Mouse (Mus musculus) C2C12 (cell line): ENCODE results near the gene Polr3b. TPM values are rescaled to one million over a fixed set of nuclear protein-coding genes. Genes with fewer than 3 reads are reported as not detected.

ENCODE experiments used
- H3K27me3 ChIP-seq: one replicate; pipeline ENCODE4 v1.6.1; 2011; ENCODE audit not compliant: control insufficient read depth, insufficient read depth, insufficient read length
- H3K36me3 ChIP-seq: one replicate; pipeline ENCODE4 v1.6.1; 2011; ENCODE audit not compliant: control insufficient read depth, insufficient read depth
- H3K4me3 ChIP-seq: one replicate; pipeline ENCODE4 v1.5.1; 2011; ENCODE audit warnings: mild to moderate bottlenecking, control low read depth; ENCODE audit not compliant: poor library complexity, insufficient read depth, severe bottlenecking
- H3K79me2 ChIP-seq: one replicate; pipeline ENCODE4 v1.6.1; 2011; ENCODE audit not compliant: control insufficient read depth, insufficient read depth
- H3K79me3 ChIP-seq: one replicate; pipeline ENCODE4 v1.6.1; 2011; ENCODE audit warnings: low read depth, control low read depth
- H3ac ChIP-seq: one replicate; pipeline ENCODE3; 2011; ENCODE audit warnings: low read depth; ENCODE audit not compliant: control insufficient read depth, insufficient read length
- CEBPB ChIP-seq: IDR thresholded peaks from one replicate; pipeline ENCODE4 v1.6.1; 2011; ENCODE audit warnings: low read depth, mild to moderate bottlenecking, control low read depth, moderate library complexity
- CTCF ChIP-seq: IDR thresholded peaks from one replicate; pipeline ENCODE4 v1.5.1; 2011; ENCODE audit not compliant: control insufficient read depth, insufficient read depth, insufficient read length
- FOSL1 ChIP-seq: IDR thresholded peaks from one replicate; pipeline ENCODE4 v1.8.0; 2011; ENCODE audit warnings: mild to moderate bottlenecking, low read length; ENCODE audit not compliant: poor library complexity, insufficient read depth, severe bottlenecking
- MAX ChIP-seq: IDR thresholded peaks from one replicate; pipeline ENCODE4 v1.6.1; 2011; ENCODE audit warnings: mild to moderate bottlenecking, control low read depth
- MYOD1 ChIP-seq: IDR thresholded peaks from one replicate; pipeline ENCODE4 v1.6.1; 2011; ENCODE audit warnings: low read depth; ENCODE audit not compliant: control insufficient read depth, insufficient read length
- MYOG ChIP-seq: IDR thresholded peaks from one replicate; pipeline ENCODE4 v1.6.1; 2011; ENCODE audit not compliant: control insufficient read depth, insufficient read length; ENCODE audit errors: extremely low read depth
- USF1 ChIP-seq: IDR thresholded peaks from one replicate; pipeline ENCODE4 v1.6.1; 2011; ENCODE audit warnings: low read depth, mild to moderate bottlenecking, control low read depth, moderate library complexity
- polyA plus RNA-seq: library from polyadenylated mRNA; unstranded; fragments of >200 nt; fragmentation: generic; extraction: Trizol; gene quantifications from one replicate; pipeline ENCODE4 v1.2.1, GENCODE M21; 2012; ENCODE audit warnings: missing spikeins

Polr3b gene
- polyA plus RNA-seq, 1 experiment, result 9.5 TPM

DNA sequence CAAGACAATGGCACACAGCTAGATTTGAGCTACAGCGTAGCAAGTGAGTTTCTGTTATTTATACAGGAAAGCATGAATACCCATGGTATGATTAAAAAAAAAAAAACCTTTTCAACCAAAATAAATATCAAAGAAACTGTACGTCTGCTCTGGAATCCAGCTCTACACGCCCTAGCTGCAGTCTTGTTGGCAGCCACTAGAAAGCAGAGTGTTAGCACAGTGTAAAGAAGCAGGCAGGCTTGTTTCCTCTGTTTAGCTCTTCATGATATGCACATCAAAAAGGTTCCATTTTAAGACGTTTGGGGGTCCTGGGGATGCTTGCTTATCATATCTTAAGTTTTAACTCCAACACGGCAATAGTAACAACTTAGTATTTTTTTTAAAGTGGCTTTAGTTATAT lies 89.8 kb downstream of the Polr3b start:
- no peaks in the 10 kb centered on the region for H3K79me3 ChIP-seq
- no peak overlapping the region for H3K4me3 ChIP-seq
- peaks cover 44% of the 10 kb centered on the region for H3K36me3 ChIP-seq
- no peaks in the 10 kb centered on the region for H3K27me3 ChIP-seq
- no peak for TF ChIP-seq FOSL1
- no peak overlapping the region for H3ac ChIP-seq
- H3K79me2 ChIP-seq, result no peaks in the 10 kb centered on the region

GRCm38 (mm10) chr10:84712532-84712931 lies 90.4 kb downstream of the Polr3b start:
- TF ChIP-seq MYOG (no peak), MYOD1 (no peak), USF1 (no peak), FOSL1 (no peak), MAX (no peak), CEBPB (no peak), CTCF (no peak)
- Histone ChIP-seq H3K79me2 (no peaks in the 10 kb centered on the region), H3K79me3 (no peaks in the 10 kb centered on the region), H3K36me3 (peaks cover 44% of the 10 kb centered on the region), H3K27me3 (no peaks in the 10 kb centered on the region), H3K4me3 (no peak overlapping the region), H3ac (no peak overlapping the region)

GRCm38 (mm10) chr10:84713043-84713442 lies 91.0 kb downstream of the Polr3b start:
- no peaks in the 10 kb centered on the region for H3K27me3 ChIP-seq
- H3K36me3 ChIP-seq, result peaks cover 48% of the 10 kb centered on the region
- no peak overlapping the region for H3K4me3 ChIP-seq
- H3ac ChIP-seq, result no peak overlapping the region
- H3K79me3 ChIP-seq, result no peaks in the 10 kb centered on the region
- no peaks in the 10 kb centered on the region for H3K79me2 ChIP-seq
- TF ChIP-seq MYOG (no peak), MAX (peak; percentile 27)

DNA sequence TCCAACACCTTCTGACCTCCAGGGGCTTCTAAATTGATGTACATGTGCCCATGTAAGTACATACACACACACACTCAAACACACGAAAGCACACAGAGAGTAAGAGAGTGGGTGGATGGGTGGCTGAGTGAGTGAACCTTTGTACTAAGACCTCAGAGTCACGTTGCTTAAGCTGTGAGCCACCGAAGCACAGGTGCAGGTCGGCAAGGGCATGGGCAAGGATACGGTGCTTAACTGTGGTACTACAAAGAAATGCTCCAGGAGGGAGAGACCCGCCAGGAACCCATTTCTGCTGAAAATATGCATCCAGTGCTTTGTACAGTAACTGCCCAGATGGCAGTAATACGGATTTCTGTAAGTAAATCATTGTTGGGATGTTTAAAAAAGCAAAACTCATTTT lies 93.5 kb downstream of the Polr3b start:
- H3K36me3 ChIP-seq, result peaks cover 55% of the 10 kb centered on the region
- no peak overlapping the region for H3ac ChIP-seq
- no peaks in the 10 kb centered on the region for H3K79me2 ChIP-seq
- TF ChIP-seq MAX, result no peak
- no peak for TF ChIP-seq FOSL1
- H3K27me3 ChIP-seq, result no peaks in the 10 kb centered on the region
- H3K4me3 ChIP-seq, result no peak overlapping the region
- H3K79me3 ChIP-seq, result no peaks in the 10 kb centered on the region

- no peaks in the 10 kb centered on the region for H3K27me3 ChIP-seq
- no peaks in the 10 kb centered on the region for H3K79me2 ChIP-seq
- no peaks in the 10 kb centered on the region for H3K79me3 ChIP-seq
- TF ChIP-seq MYOG (no peak), MAX (no peak)
- H3ac ChIP-seq, result no peak overlapping the region
- H3K36me3 ChIP-seq, result peaks cover 54% of the 10 kb centered on the region
- H3K4me3 ChIP-seq, result no peak overlapping the region
Measured at GRCm38 (mm10) chr10:84716581-84716980, 94.5 kb downstream of the Polr3b start.

DNA sequence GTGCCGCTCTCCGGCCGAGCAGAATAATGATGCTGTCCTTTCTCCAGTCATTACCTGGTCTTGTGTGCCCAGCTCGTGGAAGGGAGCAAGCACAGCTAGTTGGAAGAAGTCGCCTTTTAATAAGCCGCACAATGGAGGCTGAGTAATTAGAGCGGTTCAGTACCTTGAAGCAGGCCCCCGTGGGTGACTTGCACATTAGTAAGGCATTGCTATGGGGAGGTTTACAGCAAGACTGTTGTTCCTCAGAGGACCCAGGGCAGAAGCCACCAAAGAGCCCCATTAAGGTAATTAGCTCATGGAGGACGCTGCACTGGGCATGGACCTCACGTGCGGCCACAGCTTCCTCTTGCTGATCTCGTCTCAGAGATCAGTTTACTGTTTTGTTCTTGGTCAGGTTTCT lies 100.6 kb downstream of the Polr3b start:
- H3K27me3 ChIP-seq, result no peaks in the 10 kb centered on the region
- H3K79me3 ChIP-seq, result no peaks in the 10 kb centered on the region
- H3K4me3 ChIP-seq, result no peak overlapping the region
- H3K79me2 ChIP-seq, result no peaks in the 10 kb centered on the region
- H3ac ChIP-seq, result no peak overlapping the region
- peaks cover 35% of the 10 kb centered on the region for H3K36me3 ChIP-seq
- TF ChIP-seq FOSL1, result no peak
- no peak for TF ChIP-seq CTCF
- no peak for TF ChIP-seq MYOG
- no peak for TF ChIP-seq MYOD1
- no peak for TF ChIP-seq MAX
- no peak for TF ChIP-seq USF1
- no peak for TF ChIP-seq CEBPB

DNA sequence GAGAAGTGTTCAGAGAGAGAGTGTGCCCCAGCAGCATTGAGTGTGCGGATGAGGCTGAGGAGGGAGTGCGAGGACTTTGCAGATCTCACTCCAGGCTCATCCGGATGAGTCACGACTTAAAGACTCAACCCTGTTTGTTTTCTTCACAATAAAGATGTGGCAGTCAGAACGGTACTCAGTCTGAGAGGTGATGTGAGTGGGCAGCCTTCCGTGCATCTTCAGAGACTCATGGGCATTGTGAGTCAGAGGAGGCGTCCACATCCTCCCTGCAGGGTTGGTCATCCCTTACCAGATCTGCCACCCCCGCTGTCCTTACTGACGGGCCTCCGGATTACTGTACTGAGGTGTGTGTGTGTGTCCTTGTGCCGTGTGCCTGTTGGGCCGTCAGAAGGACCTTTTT lies 104.9 kb downstream of the Polr3b start:
- TF ChIP-seq FOSL1, result peak; percentile 23
- peak; percentile 18 for TF ChIP-seq MAX
- TF ChIP-seq CTCF, result no peak
- TF ChIP-seq CEBPB, result no peak
- TF ChIP-seq USF1, result no peak
- TF ChIP-seq MYOD1, result no peak
- H3K4me3 ChIP-seq, result no peak overlapping the region
- peaks cover 12% of the 10 kb centered on the region for H3K36me3 ChIP-seq
- H3K79me3 ChIP-seq, result no peaks in the 10 kb centered on the region
- no peaks in the 10 kb centered on the region for H3K79me2 ChIP-seq
- H3K27me3 ChIP-seq, result no peaks in the 10 kb centered on the region
- H3ac ChIP-seq, result peak overlapping the region; percentile 33
